Mouse (Mus musculus) midbrain, embryonic 14.5 days (tissue): ENCODE data around the gene Cfap99. TPM values are rescaled to one million over a fixed set of nuclear protein-coding genes. Genes with fewer than 3 reads are reported as not detected.
A peak's percentile ranks its signal among the peaks of the same experiment; 100 is the strongest.

ENCODE experiments used
- ATAC-seq: fragments of 200-750 bp; cut with Nextera tagmentation; 2 replicates; pipeline ENCODE4 v1.8.0; 2017; ENCODE audit warnings: moderate number of reproducible peaks, moderate library complexity; ENCODE audit not compliant: low FRiP score, low TSS enrichment
- DNase-seq: peaks from one replicate; pipeline ENCODE4 v3.0.0-alpha.2; 2015
- H3K27ac ChIP-seq: fragments of 300-500 bp; sonication (generic); replicated peaks from 2 replicates; pipeline ENCODE4 v1.5.1; 2014; ENCODE audit warnings: mild to moderate bottlenecking, low read depth, low read length, moderate library complexity
- H3K27me3 ChIP-seq: fragments of 300-500 bp; sonication (generic); 2 replicates; pipeline ENCODE4 v1.6.1; 2014; ENCODE audit warnings: low read length, control low read depth, mixed read lengths; ENCODE audit not compliant: control insufficient read depth, insufficient read depth
- H3K36me3 ChIP-seq: fragments of 300-500 bp; sonication (generic); 2 replicates; pipeline ENCODE4 v1.6.1; 2014; ENCODE audit warnings: low read length, control low read depth; ENCODE audit not compliant: control insufficient read depth, insufficient read depth
- H3K4me1 ChIP-seq: fragments of 300-500 bp; sonication (generic); 2 replicates; pipeline ENCODE4 v1.6.1; 2014; ENCODE audit warnings: mild to moderate bottlenecking, antibody characterized with exemption, low read length, control low read depth; ENCODE audit not compliant: control insufficient read depth, insufficient read depth
- H3K4me2 ChIP-seq: fragments of 300-500 bp; sonication (generic); 2 replicates; pipeline ENCODE4 v1.6.1; 2014; ENCODE audit warnings: mild to moderate bottlenecking, low read length, moderate library complexity
- H3K4me3 ChIP-seq: fragments of 300-500 bp; sonication (generic); replicated peaks from 2 replicates; pipeline ENCODE4 v1.5.1; 2014; ENCODE audit warnings: low read depth, low read length
- H3K9ac ChIP-seq: fragments of 300-500 bp; sonication (generic); replicated peaks from 2 replicates; pipeline ENCODE4 v1.6.1; 2014; ENCODE audit warnings: mild to moderate bottlenecking, low read length, moderate library complexity
- H3K9me3 ChIP-seq: fragments of 300-500 bp; sonication (generic); 2 replicates; pipeline ENCODE4 v1.6.1; 2016; ENCODE audit warnings: low read length, control low read depth, mixed read lengths; ENCODE audit not compliant: control insufficient read depth
- WGBS: fragments of 180-500 bp; shearing (Covaris S2); extraction: QIAGEN DNeasy Blood & Tissue Kit; methylation state at CpG from one replicate; pipeline ENCODE4 v1.1.7; 2014; 5-methylcytosine and 5-hydroxymethylcytosine counted together
- polyA plus RNA-seq: library from polyadenylated mRNA; unstranded; fragments of >200 nt; fragmentation: Nextera tagmentation; extraction: Ambion mirVana; gene quantifications from 2 replicates; pipeline ENCODE4 v1.2.1, GENCODE M21; 2014

Cfap99 gene
- polyA plus RNA-seq, 1 experiment from 2014 or later, result not detected

- Histone ChIP-seq H3K4me3 (no peak overlapping the region), H3K27ac (no peak overlapping the region), H3K4me2 (no peak overlapping the region), H3K4me1 (peaks cover 13% of the 10 kb centered on the region), H3K27me3 (peaks cover 22% of the 10 kb centered on the region; the same call in 1 of the 2 replicates), H3K36me3 (no peaks in the 10 kb centered on the region), H3K9me3 (no peaks in the 10 kb centered on the region), H3K9ac (no peak overlapping the region)
- ATAC-seq (no peak), DNase-seq (no peak)
- 59% methylated on average over 3 of the region's 3 CpGs for WGBS
Observed at GRCm38 (mm10) chr5:34284156-34284750, 4.1 kb upstream of the Cfap99 start.

DNA sequence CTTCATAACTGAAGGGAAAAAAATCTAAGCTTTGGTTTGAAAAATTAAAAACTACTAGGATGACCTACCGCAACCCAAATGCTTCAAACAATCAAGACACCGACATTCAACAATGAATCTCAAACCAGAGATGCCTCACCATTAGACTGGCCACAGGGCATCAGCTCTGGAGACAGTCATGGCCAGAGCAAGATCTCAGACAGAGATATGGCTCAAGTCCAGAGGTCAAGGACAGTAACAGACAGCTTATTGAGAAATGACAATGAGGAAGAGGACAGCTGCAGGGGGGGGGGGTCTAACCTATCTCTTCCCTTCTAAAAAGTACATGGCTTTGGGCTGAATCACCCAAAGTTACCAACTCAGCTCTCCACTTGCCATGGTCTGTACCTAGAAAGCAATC lies 3.1 kb upstream of the Cfap99 start:
- H3K27me3 ChIP-seq, result peaks cover 22% of the 10 kb centered on the region; the same call in 1 of the 2 replicates
- 87% methylated on average over 2 of the region's 2 CpGs for WGBS
- no peaks in the 10 kb centered on the region for H3K9me3 ChIP-seq
- no peak overlapping the region for H3K9ac ChIP-seq
- no peaks in the 10 kb centered on the region for H3K36me3 ChIP-seq
- no peak overlapping the region for H3K4me2 ChIP-seq
- peaks cover 13% of the 10 kb centered on the region for H3K4me1 ChIP-seq
- H3K4me3 ChIP-seq, result no peak overlapping the region
- H3K27ac ChIP-seq, result no peak overlapping the region
- DNase-seq, result no peak
- no peak for ATAC-seq

GRCm38 (mm10) chr5:34286516-34286915 lies 1.9 kb upstream of the Cfap99 start:
- no peaks in the 10 kb centered on the region for H3K36me3 ChIP-seq
- peak overlapping the region; percentile 67 for H3K4me3 ChIP-seq
- H3K27me3 ChIP-seq, result peaks cover 22% of the 10 kb centered on the region; the same call in 1 of the 2 replicates
- DNase-seq, result peak; percentile 12
- peak overlapping the region; percentile 87 for H3K4me2 ChIP-seq
- peak overlapping the region; percentile 59; the same call in 1 of the 2 replicates for H3K9ac ChIP-seq
- H3K4me1 ChIP-seq, result peaks cover 13% of the 10 kb centered on the region
- 2% methylated on average over 11 of the region's 11 CpGs for WGBS
- no peak overlapping the region for H3K27ac ChIP-seq
- ATAC-seq, result no peak
- no peaks in the 10 kb centered on the region for H3K9me3 ChIP-seq

- peak overlapping the region; percentile 87 for H3K4me2 ChIP-seq
- H3K4me1 ChIP-seq, result peaks cover 13% of the 10 kb centered on the region
- no peak overlapping the region for H3K27ac ChIP-seq
- H3K4me3 ChIP-seq, result peak overlapping the region; percentile 67
- H3K36me3 ChIP-seq, result no peaks in the 10 kb centered on the region
- DNase-seq (peak; percentile 56), ATAC-seq (no peak; the same call in 1 of the 2 replicates)
- H3K27me3 ChIP-seq, result peaks cover 22% of the 10 kb centered on the region; the same call in 1 of the 2 replicates
- H3K9ac ChIP-seq, result peak overlapping the region; percentile 59
- WGBS, result under 1% methylated on average over 54 of the region's 54 CpGs
- no peaks in the 10 kb centered on the region for H3K9me3 ChIP-seq
Observed at GRCm38 (mm10) chr5:34287001-34287837, 1.2 kb upstream of the Cfap99 start.

DNA sequence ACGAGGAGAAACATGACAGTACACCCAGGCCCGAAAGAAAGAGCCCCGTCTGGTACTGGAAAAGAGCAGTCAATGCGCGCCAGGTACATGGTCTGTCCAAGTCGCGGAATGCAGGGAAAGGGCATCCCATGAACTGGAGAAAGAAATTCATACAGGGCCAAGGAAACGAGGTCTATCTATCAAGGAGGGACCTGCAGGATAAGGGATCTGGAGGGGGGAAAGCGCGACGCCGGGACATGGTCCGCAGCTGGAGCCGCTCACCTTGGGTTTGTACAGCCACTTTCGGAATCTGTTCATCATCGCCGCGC lies 608 bp upstream of the Cfap99 start:
- no peak for DNase-seq
- Histone ChIP-seq H3K27ac (no peak overlapping the region), H3K9me3 (no peaks in the 10 kb centered on the region), H3K4me1 (peaks cover 9% of the 10 kb centered on the region), H3K9ac (peak overlapping the region; percentile 59), H3K4me3 (peak overlapping the region; percentile 67), H3K36me3 (no peaks in the 10 kb centered on the region), H3K27me3 (peaks cover 22% of the 10 kb centered on the region; the same call in 1 of the 2 replicates), H3K4me2 (peak overlapping the region; percentile 87)
- ATAC-seq, result no peak
- 0% methylated on average over 18 of the region's 18 CpGs for WGBS

DNA sequence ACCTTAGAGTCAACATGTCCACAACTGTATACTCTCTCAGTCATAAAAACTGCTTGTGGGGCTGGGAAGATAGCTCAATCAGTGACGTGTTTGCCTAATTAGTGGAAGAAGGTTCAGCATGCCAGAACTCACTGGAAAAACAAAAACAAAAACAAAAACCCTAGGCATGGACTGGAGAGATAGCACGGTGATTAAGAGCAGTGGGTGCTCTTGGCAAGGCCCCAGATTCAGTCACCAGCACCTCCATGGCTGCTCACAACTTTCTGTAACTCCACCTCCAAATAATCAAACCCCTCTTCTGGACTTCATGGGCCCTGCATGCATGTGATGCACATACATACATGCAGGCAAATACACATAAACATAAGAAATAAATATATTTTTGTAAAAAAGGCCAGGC lies 886 bp downstream of the Cfap99 start:
- no peaks in the 10 kb centered on the region for H3K9me3 ChIP-seq
- H3K9ac ChIP-seq, result no peak overlapping the region
- peak overlapping the region; percentile 87; the same call in 1 of the 2 replicates for H3K4me2 ChIP-seq
- peaks cover 22% of the 10 kb centered on the region; the same call in 1 of the 2 replicates for H3K27me3 ChIP-seq
- ATAC-seq, result no peak
- H3K4me1 ChIP-seq, result peaks cover 9% of the 10 kb centered on the region
- no peak overlapping the region for H3K4me3 ChIP-seq
- 62% methylated on average over 2 of the region's 2 CpGs for WGBS
- no peak for DNase-seq
- no peaks in the 10 kb centered on the region for H3K36me3 ChIP-seq
- no peak overlapping the region for H3K27ac ChIP-seq

DNA sequence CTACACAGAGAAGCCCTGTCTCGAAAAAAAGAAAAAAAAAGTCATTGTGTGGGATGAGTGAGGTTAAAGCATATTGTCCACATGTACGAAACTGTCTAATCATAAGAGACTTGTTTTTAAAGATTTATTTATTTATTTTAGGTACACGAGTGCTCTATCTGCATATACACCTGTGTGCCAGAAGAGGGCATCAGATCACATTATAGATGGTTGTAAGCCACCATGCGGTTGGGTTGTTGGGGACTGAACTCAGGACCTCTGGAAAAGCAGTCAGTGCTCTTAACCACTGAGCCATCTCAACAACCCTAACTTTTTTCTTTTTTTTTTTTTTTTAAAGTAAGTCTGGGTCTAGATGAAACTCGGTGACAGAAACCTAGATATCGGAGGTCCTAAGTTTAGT lies 5.0 kb downstream of the Cfap99 start:
- Histone ChIP-seq H3K4me2 (no peak overlapping the region), H3K36me3 (no peaks in the 10 kb centered on the region), H3K4me1 (no peaks in the 10 kb centered on the region), H3K4me3 (no peak overlapping the region), H3K27ac (no peak overlapping the region), H3K9me3 (no peaks in the 10 kb centered on the region), H3K27me3 (no peaks in the 10 kb centered on the region), H3K9ac (no peak overlapping the region)
- no peak for ATAC-seq
- DNase-seq, result no peak
- WGBS, result 81% methylated on average over 6 of the region's 6 CpGs

DNA sequence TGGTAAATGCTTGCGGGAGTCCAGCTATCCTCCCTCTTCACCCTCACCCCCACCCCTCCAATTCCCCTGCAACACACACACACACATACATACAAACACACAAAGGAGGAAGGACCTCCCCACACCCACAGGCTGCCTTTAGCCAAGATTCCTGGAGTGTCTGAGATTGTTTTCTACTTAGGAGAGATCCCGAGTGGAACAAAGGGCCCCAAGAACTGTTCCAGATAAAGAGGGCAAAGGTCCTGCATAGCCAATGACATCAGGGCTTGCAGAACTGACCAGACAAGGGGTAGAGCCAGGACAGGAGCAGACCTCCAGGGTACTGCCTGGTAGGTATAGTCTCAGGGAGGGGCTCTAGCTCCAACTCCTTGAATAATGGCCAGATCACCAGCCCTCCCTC lies 6.3 kb downstream of the Cfap99 start:
- H3K36me3 ChIP-seq, result no peaks in the 10 kb centered on the region
- WGBS, result 37% methylated on average over 2 of the region's 2 CpGs
- ATAC-seq (no peak), DNase-seq (no peak)
- H3K4me1 ChIP-seq, result no peaks in the 10 kb centered on the region
- H3K4me2 ChIP-seq, result no peak overlapping the region
- H3K9ac ChIP-seq, result no peak overlapping the region
- H3K27me3 ChIP-seq, result no peaks in the 10 kb centered on the region
- no peak overlapping the region for H3K27ac ChIP-seq
- no peaks in the 10 kb centered on the region for H3K9me3 ChIP-seq
- no peak overlapping the region for H3K4me3 ChIP-seq

DNA sequence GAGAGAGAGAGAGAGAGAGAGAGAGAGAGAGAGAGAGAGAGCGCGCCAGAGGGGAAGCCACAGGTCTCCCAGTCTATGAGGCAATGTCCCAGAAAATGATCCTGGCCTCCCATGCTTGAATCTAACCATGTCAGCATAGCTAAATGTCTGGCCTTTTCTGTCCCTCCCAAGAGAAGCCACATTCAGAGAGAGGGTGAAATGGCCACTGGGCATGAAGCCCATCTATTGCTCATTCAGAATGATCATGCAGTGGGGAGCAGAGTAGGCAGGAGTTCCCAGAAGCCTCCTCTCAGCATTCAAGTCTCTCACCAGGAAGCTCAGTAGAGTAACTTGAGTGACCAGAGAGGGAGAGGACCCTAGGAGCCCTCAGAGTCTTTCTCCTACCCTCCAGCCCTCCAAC lies 6.7 kb downstream of the Cfap99 start:
- H3K4me3 ChIP-seq, result no peak overlapping the region
- no peaks in the 10 kb centered on the region for H3K9me3 ChIP-seq
- DNase-seq, result no peak
- H3K4me1 ChIP-seq, result no peaks in the 10 kb centered on the region
- ATAC-seq, result no peak
- no peak overlapping the region for H3K9ac ChIP-seq
- H3K4me2 ChIP-seq, result no peak overlapping the region
- H3K27me3 ChIP-seq, result no peaks in the 10 kb centered on the region
- 95% methylated on average over 2 of the region's 2 CpGs for WGBS
- no peak overlapping the region for H3K27ac ChIP-seq
- no peaks in the 10 kb centered on the region for H3K36me3 ChIP-seq
